Mouse (Mus musculus) spleen, adult 2 months (tissue): ENCODE data around the gene Cyp2t4. TPM values are rescaled to one million over a fixed set of nuclear protein-coding genes. Genes with fewer than 3 reads are reported as not detected.

Experiments used
- DNase-seq, 2 experiments: peaks; one replicate each; pipeline versions ENCODE4 v3.0.0 to v3.0.0-alpha.2; 2012 to 2021; ENCODE audit warnings: low spot score in 2 of 2, low read depth in 1 of 2
- H3K27ac ChIP-seq: fragments of 200-500 bp; 2 replicates; pipeline ENCODE4 v1.5.1; 2012; ENCODE audit warnings: low read length, inconsistent platforms; ENCODE audit not compliant: insufficient read depth
- H3K27me3 ChIP-seq: fragments of 200-500 bp; 2 replicates; pipeline ENCODE4 v1.6.1; 2012; ENCODE audit warnings: mild to moderate bottlenecking, moderate library complexity, low read length, inconsistent platforms; ENCODE audit not compliant: control insufficient read depth, insufficient read depth
- H3K36me3 ChIP-seq: fragments of 200-500 bp; 2 replicates; pipeline ENCODE4 v1.6.1; 2012; ENCODE audit warnings: mild to moderate bottlenecking, low read length, inconsistent platforms; ENCODE audit not compliant: control insufficient read depth, insufficient read depth
- H3K4me1 ChIP-seq: fragments of 200-500 bp; 2 replicates; pipeline ENCODE4 v1.6.1; 2011; ENCODE audit warnings: inconsistent platforms; ENCODE audit not compliant: control insufficient read depth, insufficient read depth, insufficient read length
- H3K4me3 ChIP-seq: fragments of 200-500 bp; 2 replicates; pipeline ENCODE4 v1.5.1; 2011; ENCODE audit warnings: mild to moderate bottlenecking, inconsistent platforms; ENCODE audit not compliant: insufficient read depth, insufficient read length; ENCODE audit errors: extremely low read depth
- CTCF ChIP-seq: fragments of 200-500 bp; IDR thresholded peaks from 2 replicates; pipeline ENCODE4 v1.5.1; 2011; ENCODE audit warnings: mild to moderate bottlenecking, inconsistent platforms; ENCODE audit not compliant: insufficient read depth, insufficient read length, insufficient replicate concordance; ENCODE audit errors: extremely low read depth
- POLR2A ChIP-seq: fragments of 200-500 bp; IDR thresholded peaks from 2 replicates; pipeline ENCODE4 v1.6.1; 2011; ENCODE audit warnings: low read depth, low read length, inconsistent platforms
- WGBS: fragments of 180-500 bp; shearing (Covaris S2); methylation state at CpG from one replicate; pipeline ENCODE4 v1.1.7; 2018; 5-methylcytosine and 5-hydroxymethylcytosine counted together
- polyA plus RNA-seq: library from polyadenylated mRNA; depleted of rRNA; stranded (reverse); fragments of >200 nt; gene quantifications from 2 replicates; pipeline ENCODE4 v1.2.3, GENCODE M21; 2012

The Cyp2t4 gene
- polyA plus RNA-seq, 1 experiment, result not detected

DNA sequence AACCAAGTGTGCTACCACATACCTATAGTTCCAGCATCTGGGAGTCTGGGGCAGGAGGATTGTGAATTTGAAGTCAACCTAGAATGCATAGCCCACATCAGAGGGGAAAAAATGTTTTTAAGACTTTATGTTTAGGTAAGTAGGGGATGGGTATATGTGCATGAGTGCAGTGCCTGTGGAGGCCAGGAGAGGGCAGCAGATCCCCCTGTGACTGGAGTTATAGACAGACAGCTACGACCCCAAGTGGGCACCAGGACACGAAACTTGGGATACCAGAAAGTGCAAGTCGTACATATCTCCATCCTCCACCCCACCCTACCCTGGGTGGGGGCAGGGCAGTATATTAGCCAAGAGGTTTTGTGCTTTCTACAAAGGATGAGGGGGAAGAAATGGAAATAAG lies 31.4 kb downstream of the Cyp2t4 start:
- Histone ChIP-seq H3K27me3 (no peaks in the 10 kb centered on the region), H3K27ac (no peak overlapping the region), H3K4me3 (no peak overlapping the region), H3K4me1 (no peaks in the 10 kb centered on the region), H3K36me3 (peaks cover 35% of the 10 kb centered on the region)
- WGBS, result 70% methylated on average over 3 of the region's 3 CpGs
- TF ChIP-seq CTCF, result peak; percentile 65; the same call in 1 of the 2 replicates
- TF ChIP-seq POLR2A, result no peak
- DNase-seq, result no peak

DNA sequence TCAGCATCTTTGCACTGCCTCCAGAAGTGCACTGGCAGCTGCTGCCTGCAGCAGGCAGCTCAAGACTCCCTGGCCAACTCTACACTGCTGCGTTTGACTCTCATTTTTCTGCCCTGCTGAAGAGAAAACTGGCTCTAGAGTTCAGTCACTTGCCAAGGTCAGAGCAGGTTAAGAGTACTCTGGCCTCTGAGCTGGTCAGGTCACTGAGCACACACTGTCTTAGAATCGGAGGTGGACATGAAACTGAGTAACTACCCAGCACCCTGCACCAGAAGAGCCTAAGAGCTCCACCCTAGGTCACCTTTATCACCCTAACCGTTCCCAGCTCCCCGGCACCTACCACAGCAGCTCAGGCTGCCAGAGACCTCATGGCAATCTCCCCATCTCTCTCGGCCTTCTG lies 32.5 kb downstream of the Cyp2t4 start:
- WGBS, result 91% methylated on average over 5 of the region's 5 CpGs
- Histone ChIP-seq H3K36me3 (peaks cover 42% of the 10 kb centered on the region), H3K4me1 (no peaks in the 10 kb centered on the region), H3K27me3 (no peaks in the 10 kb centered on the region), H3K4me3 (no peak overlapping the region), H3K27ac (no peak overlapping the region)
- no peak for DNase-seq
- TF ChIP-seq CTCF (no peak), POLR2A (no peak)

DNA sequence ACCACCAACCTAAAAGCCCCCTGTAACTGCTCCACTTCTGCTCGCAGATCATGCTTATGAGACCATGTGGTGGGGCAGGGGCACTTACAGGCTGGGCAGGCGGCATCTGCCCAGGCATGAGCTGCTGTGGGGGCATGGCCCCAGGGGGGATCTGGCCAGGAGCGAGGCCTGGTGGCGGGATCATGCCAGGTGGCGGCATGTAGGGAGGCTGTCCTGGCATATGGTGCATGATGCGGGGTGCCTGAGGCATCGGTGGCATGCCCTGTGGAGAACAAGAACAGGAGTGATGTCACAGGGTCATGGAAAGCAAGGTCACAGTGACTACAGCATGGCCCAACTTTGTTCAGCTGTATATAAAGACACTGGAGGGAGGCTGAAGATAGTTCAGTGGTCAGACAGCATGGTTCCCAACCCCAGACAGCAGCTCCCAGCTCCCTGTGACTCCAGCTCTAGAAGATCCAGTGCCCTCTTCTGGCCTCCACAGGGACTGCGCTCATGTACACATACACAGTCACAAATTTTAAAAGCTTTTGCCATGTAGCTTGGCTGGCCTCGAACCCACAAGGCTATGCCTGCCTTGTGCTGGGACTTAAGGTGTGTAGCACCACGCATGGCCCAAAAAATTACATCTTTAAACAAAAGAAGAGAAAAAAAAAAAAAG lies 35.9 kb downstream of the Cyp2t4 start:
- TF ChIP-seq CTCF (no peak), POLR2A (no peak)
- Histone ChIP-seq H3K4me1 (no peaks in the 10 kb centered on the region), H3K27me3 (no peaks in the 10 kb centered on the region), H3K27ac (no peak overlapping the region), H3K4me3 (no peak overlapping the region), H3K36me3 (peaks cover 49% of the 10 kb centered on the region)
- WGBS, result 96% methylated on average over 10 of the region's 10 CpGs
- DNase-seq, result no peak

DNA sequence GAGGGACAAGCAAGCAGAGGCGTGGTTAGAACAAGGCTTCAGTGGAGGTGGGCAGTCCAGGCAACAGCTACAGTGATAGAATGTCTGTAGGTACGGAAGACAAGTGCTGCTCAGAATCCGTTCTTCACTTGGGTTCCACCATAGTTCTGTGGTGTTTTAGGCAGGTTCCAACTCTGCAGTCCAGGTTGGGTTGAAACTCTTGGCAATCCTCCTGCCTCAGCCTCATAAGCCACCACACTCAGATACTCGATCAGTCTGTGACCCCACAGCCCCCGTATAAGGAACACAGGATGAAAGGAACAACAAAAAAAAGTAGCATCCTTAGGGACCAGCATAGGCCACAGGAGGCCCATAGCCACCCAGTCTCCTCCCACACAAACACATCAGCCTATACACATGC lies 38.9 kb downstream of the Cyp2t4 start:
- peaks cover 37% of the 10 kb centered on the region for H3K36me3 ChIP-seq
- H3K4me1 ChIP-seq, result peaks cover 5% of the 10 kb centered on the region; the same call in 1 of the 2 replicates
- TF ChIP-seq POLR2A (no peak), CTCF (no peak)
- no peak overlapping the region for H3K27ac ChIP-seq
- no peaks in the 10 kb centered on the region for H3K27me3 ChIP-seq
- DNase-seq, result no peak
- no peak overlapping the region for H3K4me3 ChIP-seq
- 91% methylated on average over 5 of the region's 5 CpGs for WGBS

DNA sequence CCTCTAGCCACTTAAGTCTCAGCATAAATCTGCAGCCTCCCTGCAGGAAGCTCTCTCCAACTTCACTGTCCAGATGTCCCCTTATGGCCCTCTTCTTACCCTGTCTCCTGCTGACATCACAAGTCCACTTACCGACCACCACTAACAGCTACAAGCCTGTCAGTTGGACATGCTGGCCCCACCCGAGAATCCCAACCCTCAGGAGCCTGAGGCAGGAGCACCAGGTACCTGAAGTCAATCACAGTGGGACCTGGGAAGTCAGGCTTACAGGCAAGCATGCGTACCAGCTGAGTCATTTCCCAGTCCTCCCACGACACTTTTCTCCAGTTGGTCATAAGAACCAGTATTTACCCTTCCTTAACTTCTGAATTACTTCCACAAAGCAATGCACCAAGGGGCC lies 40.2 kb downstream of the Cyp2t4 start:
- DNase-seq, result no peak
- Histone ChIP-seq H3K4me1 (peaks cover 5% of the 10 kb centered on the region; the same call in 1 of the 2 replicates), H3K36me3 (peaks cover 27% of the 10 kb centered on the region)

DNA sequence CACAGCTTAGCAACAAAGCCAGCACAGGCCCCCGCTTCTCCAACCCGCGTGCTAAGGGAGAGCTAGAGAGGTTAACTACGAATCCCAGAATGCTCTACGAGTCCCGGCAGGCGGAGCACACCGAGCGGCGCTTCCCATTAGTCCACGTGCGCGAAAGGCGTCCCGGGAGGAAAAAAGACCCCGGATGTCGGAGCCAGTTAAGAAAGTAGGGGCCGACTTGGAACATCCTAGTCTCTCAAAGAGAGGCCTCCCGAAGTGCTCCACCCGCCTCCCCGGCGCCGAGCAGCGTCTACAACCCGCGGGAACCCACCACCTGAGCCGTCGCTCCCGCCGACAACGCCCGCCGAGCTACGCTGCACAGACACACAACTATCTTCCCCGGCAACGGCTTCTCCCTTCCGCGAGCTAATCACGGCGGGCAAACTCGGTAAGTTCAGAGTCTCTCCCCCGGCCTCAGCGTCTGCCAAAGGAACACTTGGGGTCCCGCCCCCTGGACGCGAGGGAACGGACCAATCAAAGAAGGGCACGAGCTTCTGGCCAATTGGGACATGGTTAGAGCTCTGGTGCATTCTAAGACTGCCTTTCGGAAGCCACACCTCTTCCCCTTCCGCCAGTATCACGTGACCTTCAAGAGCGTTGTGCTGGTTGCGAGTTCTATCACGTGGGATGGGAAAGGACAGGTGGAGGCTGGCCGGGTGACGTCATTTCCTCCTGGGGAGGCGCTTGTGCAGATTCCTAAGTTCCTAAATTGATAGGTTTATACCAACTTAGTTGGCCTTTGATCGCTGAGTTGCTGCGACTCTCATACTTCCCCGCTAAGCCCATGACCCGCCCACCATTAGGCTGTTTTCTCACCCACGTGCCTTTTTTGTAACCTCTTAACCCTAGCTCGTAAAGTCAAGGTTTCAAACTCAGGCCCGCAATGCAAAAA lies 42.4 kb downstream of the Cyp2t4 start, which contains the start of the genes BC024978 and Snrpa:
Gene BC024978 (plus strand): TSS at position 101 of the 931 bp plus-strand sequence.
Gene Snrpa (minus strand): TSS at position 591 of the 931 bp plus-strand sequence.
- H3K27ac ChIP-seq, result peak within 1 kb of the TSS; percentile 93
- no peaks in the 10 kb centered on the region for H3K27me3 ChIP-seq
- H3K4me1 ChIP-seq, result peaks cover 5% of the 10 kb centered on the region; the same call in 1 of the 2 replicates
- under 1% methylated on average over 64 of the region's 64 CpGs for WGBS
- DNase-seq, result peak; percentile 95 to 100
- TF ChIP-seq POLR2A (no peak; the same call in 1 of the 2 replicates), CTCF (no peak)
- peak within 1 kb of the TSS; percentile 82 for H3K4me3 ChIP-seq
- peaks cover 11% of the 10 kb centered on the region for H3K36me3 ChIP-seq

More for the DNA sequence above, 40.2 kb downstream of the Cyp2t4 start:
- WGBS, result 75% methylated on average over 4 of the region's 4 CpGs
- Histone ChIP-seq H3K27me3 (no peaks in the 10 kb centered on the region), H3K4me3 (no peak overlapping the region), H3K27ac (no peak overlapping the region)
- no peak for TF ChIP-seq CTCF
